Mouse (Mus musculus) stomach, postnatal 0 days (tissue): ENCODE data around the gene Zdhhc12.

ENCODE experiments used
- CTCF ChIP-seq: IDR thresholded peaks from 2 replicates; pipeline ENCODE4 v1.5.1; 2016; ENCODE audit warnings: antibody characterized with exemption, low read depth, mild to moderate bottlenecking, moderate library complexity
- EP300 ChIP-seq: optimal IDR thresholded peaks from 2 replicates; pipeline ENCODE3; 2016; ENCODE audit warnings: antibody characterized with exemption

- peak; percentile 87 for TF ChIP-seq CTCF
- TF ChIP-seq EP300, result no peak
Measured at GRCm38 (mm10) chr2:30106364-30106763, 12.9 kb upstream of the Zdhhc12 start.
